9 mouse cellular contexts compared by ENCODE assay signal in genomic region chr10:116177390-116178179, GRCm38 (mm10).
DNase-seq lines count a peak whose midpoint lies in the region; ATAC-seq and TF ChIP-seq lines count a peak whose summit lies in the region.
"Had no signal": no experiment of that assay in that cellular context is flagged by ENCODE, and none has a peak within 500 bp of the region (broad histone marks: within the 10 kb centered on the region; RNA-seq: fewer than 3 reads in every experiment).

No protein-coding gene starts in this region.

- H3K9me3 ChIP-seq in kidney, embryonic 14.5 days (ENCODE audit: control insufficient read depth, low read length) = no peaks in the 10 kb centered on the region
- H3K9me3 ChIP-seq in embryonic facial prominence, embryonic 15.5 days (replicated peaks) = no peaks in the 10 kb centered on the region
- no peaks in the 10 kb centered on the region for H3K9me3 ChIP-seq in limb, embryonic 11.5 days (ENCODE audit: control insufficient read depth, low read length)
- no peaks in the 10 kb centered on the region for H3K9me3 ChIP-seq in neural tube, embryonic 14.5 days (ENCODE audit: control insufficient read depth, low read length)

- peaks cover 5% of the 10 kb centered on the region for H3K4me1 ChIP-seq in kidney, embryonic 14.5 days (ENCODE audit: control insufficient read depth, insufficient read depth, low read length)
- H3K4me1 ChIP-seq in embryonic facial prominence, embryonic 15.5 days = no peaks in the 10 kb centered on the region
- peaks cover 7% of the 10 kb centered on the region; the same call in 1 of the 2 replicates for H3K4me1 ChIP-seq in limb, embryonic 11.5 days (ENCODE audit: control insufficient read depth, insufficient read depth, low read length)
- H3K4me1 ChIP-seq in neural tube, embryonic 14.5 days (ENCODE audit: control insufficient read depth, insufficient read depth, low read length) = 0 out of 2 replicates have a peak, but pooled peaks cover 6% of the 10 kb centered on the region
- no peaks in the 10 kb centered on the region; the same call in 1 of the 2 replicates for H3K4me1 ChIP-seq in kidney, adult 2 months (ENCODE audit: control insufficient read depth, insufficient read depth, low read length)

- 8% methylated on average over 21 of the region's 21 CpGs for WGBS in kidney, embryonic 14.5 days
- 46% methylated on average over 21 of the region's 21 CpGs for WGBS in embryonic facial prominence, embryonic 15.5 days
- 21% methylated on average over 21 of the region's 21 CpGs for WGBS in limb, embryonic 11.5 days
- 25% methylated on average over 21 of the region's 21 CpGs for WGBS in neural tube, embryonic 14.5 days
- 10% methylated on average over 21 of the region's 21 CpGs for whole genome bisulfite sequencing in kidney, adult 2 months

- no peaks in the 10 kb centered on the region for H3K36me3 ChIP-seq in kidney, embryonic 14.5 days (ENCODE audit: control insufficient read depth, insufficient read depth, low read length)
- H3K36me3 ChIP-seq in embryonic facial prominence, embryonic 15.5 days = no peaks in the 10 kb centered on the region
- no peaks in the 10 kb centered on the region for H3K36me3 ChIP-seq in limb, embryonic 11.5 days (ENCODE audit: control insufficient read depth, insufficient read depth, low read length)
- H3K36me3 ChIP-seq in neural tube, embryonic 14.5 days (ENCODE audit: control insufficient read depth, insufficient read depth, low read length) = no peaks in the 10 kb centered on the region
- H3K36me3 ChIP-seq in kidney, adult 2 months (ENCODE audit: control insufficient read depth, insufficient read depth, low read length) = no peaks in the 10 kb centered on the region

- H3K27me3 ChIP-seq in kidney, embryonic 14.5 days (ENCODE audit: control insufficient read depth, insufficient read depth, low read length) = no peaks in the 10 kb centered on the region
- H3K27me3 ChIP-seq in embryonic facial prominence, embryonic 15.5 days = no peaks in the 10 kb centered on the region
- no peaks in the 10 kb centered on the region for H3K27me3 ChIP-seq in limb, embryonic 11.5 days (ENCODE audit: control insufficient read depth, insufficient read depth, low read length)
- H3K27me3 ChIP-seq in neural tube, embryonic 14.5 days (ENCODE audit: control insufficient read depth, insufficient read depth, low read length) = no peaks in the 10 kb centered on the region
- no peaks in the 10 kb centered on the region for H3K27me3 ChIP-seq in kidney, adult 2 months (replicated peaks; ENCODE audit: control insufficient read depth, insufficient read depth, low read length)

- peak overlapping the region; percentile 46 for H3K4me2 ChIP-seq in kidney, embryonic 14.5 days (replicated peaks; ENCODE audit: low read depth, low read length)
- H3K4me2 ChIP-seq in embryonic facial prominence, embryonic 15.5 days (replicated peaks) = peak overlapping the region; percentile 15; the same call in 1 of the 2 replicates
- peak overlapping the region; percentile 42 for H3K4me2 ChIP-seq in limb, embryonic 11.5 days (ENCODE audit: low read depth, severe bottlenecking)
- peak overlapping the region; percentile 31; the same call in 1 of the 2 replicates for H3K4me2 ChIP-seq in neural tube, embryonic 14.5 days (ENCODE audit: low read depth, low read length)

- H3K4me3 ChIP-seq in kidney, embryonic 14.5 days (ENCODE audit: low read length) = peak overlapping the region; percentile 24
- H3K4me3 ChIP-seq in embryonic facial prominence, embryonic 15.5 days (replicated peaks) = no peak overlapping the region
- H3K4me3 ChIP-seq in limb, embryonic 11.5 days (ENCODE audit: low read depth, low read length) = 0 out of 2 replicates have a peak overlapping the region, but pooled peaks have one; percentile 7
- H3K4me3 ChIP-seq in neural tube, embryonic 14.5 days (ENCODE audit: low read depth, low read length) = no peak overlapping the region
- no peak overlapping the region; the same call in 1 of the 2 replicates for H3K4me3 ChIP-seq in kidney, adult 2 months (ENCODE audit: insufficient read depth, low read depth, low read length)

- peak overlapping the region; percentile 34; the same call in 1 of the 2 replicates for H3K9ac ChIP-seq in kidney, embryonic 14.5 days (ENCODE audit: low read depth, low read length)
- no peak overlapping the region for H3K9ac ChIP-seq in embryonic facial prominence, embryonic 15.5 days
- H3K9ac ChIP-seq in limb, embryonic 11.5 days (ENCODE audit: low read length) = no peak overlapping the region
- H3K9ac ChIP-seq in neural tube, embryonic 14.5 days (replicated peaks; ENCODE audit: low read depth, low read length) = no peak overlapping the region; the same call in 1 of the 2 replicates

- no peak for TF ChIP-seq CTCF in kidney, adult 2 months (conservative IDR thresholded peaks at IDR 0.05; ENCODE audit: insufficient read depth, insufficient read length, low read depth, low read length)

- peak; percentile 55; the same call in 1 of the 2 replicates for ATAC-seq in kidney, embryonic 14.5 days (ENCODE audit: low FRiP score, low TSS enrichment)
- ATAC-seq in embryonic facial prominence, embryonic 15.5 days (ENCODE audit: insufficient number of reproducible peaks, low FRiP score, low TSS enrichment, low read depth) = no peak
- ATAC-seq in limb, embryonic 11.5 days (ENCODE audit: insufficient number of reproducible peaks, low FRiP score, low TSS enrichment, low read depth) = no peak
- ATAC-seq in neural tube, embryonic 14.5 days (ENCODE audit: low read depth) = peak; percentile 38; the same call in 1 of the 2 replicates

- DNase-seq in kidney, postnatal 25 days = no peak
- DNase-seq in limb, embryonic 11.5 days (ENCODE audit: low spot score) = peak; percentile 25
- DNase-seq in adrenal gland, postnatal 10 days = no peak
- DNase-seq in cerebellum, adult 9-11 months = no peak
- no peak for DNase-seq in kidney, adult 2 months
- DNase-seq: cerebellum, adult 8-10 months had no signal

- H3K27ac ChIP-seq in kidney, embryonic 14.5 days (ENCODE audit: low read depth, low read length) = no peak overlapping the region
- no peak overlapping the region for H3K27ac ChIP-seq in embryonic facial prominence, embryonic 15.5 days (replicated peaks)
- H3K27ac ChIP-seq in limb, embryonic 11.5 days (replicated peaks; ENCODE audit: low read depth, low read length) = no peak overlapping the region
- H3K27ac ChIP-seq in neural tube, embryonic 14.5 days (ENCODE audit: low read depth, low read length) = no peak overlapping the region
- H3K27ac ChIP-seq in kidney, adult 2 months (ENCODE audit: insufficient read depth, low read depth, low read length) = no peak overlapping the region

- TF ChIP-seq POLR2A in kidney, adult 2 months (IDR thresholded peaks at IDR 0.05; ENCODE audit: low read depth, low read length) = no peak

Comparison
In these comparisons a context has a peak if more than half of its experiments do, and no peak if none do; other contexts are left out.
1. H3K4me3 ChIP-seq: peak in kidney, embryonic 14.5 days (single experiment) and limb, embryonic 11.5 days (single experiment); none in embryonic facial prominence, embryonic 15.5 days (single experiment), neural tube, embryonic 14.5 days (single experiment) and kidney, adult 2 months (single experiment).
2. ATAC-seq: peak in kidney, embryonic 14.5 days (single experiment) and neural tube, embryonic 14.5 days (single experiment); none in embryonic facial prominence, embryonic 15.5 days (single experiment) and limb, embryonic 11.5 days (single experiment).
3. Peak in every context shown above with its lines, with median percentiles within 50 percentile points of each other: H3K4me2 ChIP-seq.